Mouse (Mus musculus) CH12.LX (cell line): ENCODE measurements around the gene Midn. TPM values are rescaled to one million over a fixed set of nuclear protein-coding genes. Genes with fewer than 3 reads are reported as not detected.

Experiments
- DNase-seq: peaks from one replicate; pipeline ENCODE4 v3.0.0-alpha.2; 2013; ENCODE audit errors: extremely low read depth
- H3K27ac ChIP-seq: 2 replicates; pipeline ENCODE4 v1.5.1; 2012; ENCODE audit warnings: low read depth, mild to moderate bottlenecking, control low read depth, moderate library complexity; ENCODE audit not compliant: insufficient read depth
- H3K27me3 ChIP-seq: replicated peaks from 2 replicates; pipeline ENCODE3; 2012; ENCODE audit warnings: inconsistent platforms
- H3K36me3 ChIP-seq, 2 experiments: replicated peaks in 1 of 2; 2 replicates each; pipeline versions ENCODE3 to v1.6.1; 2012; ENCODE audit warnings: inconsistent platforms in 1 of 2, low read length in 1 of 2, mild to moderate bottlenecking in 1 of 2, mixed read lengths in 1 of 2, moderate library complexity in 1 of 2; ENCODE audit not compliant: control insufficient read depth in 1 of 2, insufficient read depth in 1 of 2
- H3K4me1 ChIP-seq, 2 experiments: 2 replicates each; pipeline ENCODE4 v1.6.1; 2012; ENCODE audit warnings: inconsistent platforms in 1 of 2, moderate library complexity in 1 of 2; ENCODE audit not compliant: insufficient read depth in 2 of 2, control insufficient read depth in 1 of 2
- H3K4me2 ChIP-seq: 2 replicates; pipeline ENCODE4 v1.6.1; 2012; ENCODE audit warnings: low read depth, mild to moderate bottlenecking, control low read depth; ENCODE audit not compliant: poor library complexity, insufficient read depth, severe bottlenecking
- H3K4me3 ChIP-seq, 3 experiments: fragments of 150-350 bp in 1 of 3; sonication (generic) in 1 of 3; replicated peaks in 1 of 3; 2 replicates each; pipeline versions ENCODE3 to v1.5.1; 2011 to 2012; ENCODE audit warnings: low read depth in 2 of 3, low read length in 2 of 3, mild to moderate bottlenecking in 2 of 3, moderate library complexity in 2 of 3, control low read depth in 1 of 3, improper control_type of control experiment in 1 of 3, inconsistent platforms in 1 of 3, mixed read lengths in 1 of 3; ENCODE audit not compliant: poor library complexity in 1 of 3
- H3K79me2 ChIP-seq: replicated peaks from 2 replicates; pipeline ENCODE4 v1.6.1; 2012; ENCODE audit warnings: mild to moderate bottlenecking, moderate library complexity; ENCODE audit not compliant: control insufficient read depth, poor library complexity, insufficient read depth, severe bottlenecking; ENCODE audit errors: extremely low read depth
- H3K9ac ChIP-seq: 2 replicates; pipeline ENCODE4 v1.6.1; 2012; ENCODE audit warnings: low read depth, mild to moderate bottlenecking, control low read depth, moderate library complexity; ENCODE audit not compliant: insufficient read depth
- H3K9me3 ChIP-seq: replicated peaks from 2 replicates; pipeline ENCODE3; 2012; ENCODE audit warnings: low read length, inconsistent platforms, mixed read lengths
- BHLHE40 ChIP-seq: IDR thresholded peaks from 2 replicates; pipeline ENCODE4 v1.6.1; 2011; ENCODE audit warnings: mild to moderate bottlenecking, low read depth, low read length, improper control_type of control experiment
- CHD1 ChIP-seq: IDR thresholded peaks from 2 replicates; pipeline ENCODE4 v1.6.1; 2012; ENCODE audit warnings: low read depth, low read length, improper control_type of control experiment, inconsistent platforms
- CHD2 ChIP-seq: IDR thresholded peaks from 2 replicates; pipeline ENCODE4 v1.6.1; 2011; ENCODE audit warnings: low read length, improper control_type of control experiment
- CTCF ChIP-seq, 2 experiments: IDR thresholded peaks in 1 of 2; conservative IDR thresholded peaks in 1 of 2; 2 replicates each; pipeline ENCODE4 v1.5.1; 2011 to 2012; ENCODE audit warnings: low read depth in 2 of 2, low read length in 2 of 2, improper control_type of control experiment in 1 of 2, inconsistent platforms in 1 of 2, mild to moderate bottlenecking in 1 of 2, moderate library complexity in 1 of 2
- E2F4 ChIP-seq: IDR thresholded peaks from 2 replicates; pipeline ENCODE4 v1.6.1; 2011; ENCODE audit warnings: low read depth, low read length, improper control_type of control experiment; ENCODE audit not compliant: insufficient replicate concordance
- ELF1 ChIP-seq: IDR thresholded peaks from 2 replicates; pipeline ENCODE4 v1.6.1; 2014; ENCODE audit warnings: low read depth, mild to moderate bottlenecking, inconsistent platforms, low read length, improper control_type of control experiment
- EP300 ChIP-seq: IDR thresholded peaks from 2 replicates; pipeline ENCODE4 v1.6.1; 2011; ENCODE audit warnings: low read length, improper control_type of control experiment
- ETS1 ChIP-seq: conservative IDR thresholded peaks from 2 replicates; pipeline ENCODE4 v1.6.1; 2012; ENCODE audit warnings: low read depth, mild to moderate bottlenecking, inconsistent platforms, low read length, improper control_type of control experiment, moderate library complexity
- GABPA ChIP-seq: IDR thresholded peaks from 2 replicates; pipeline ENCODE4 v1.6.1; 2012; ENCODE audit warnings: low read depth, low read length, improper control_type of control experiment, inconsistent platforms; ENCODE audit not compliant: insufficient replicate concordance
- HCFC1 ChIP-seq: IDR thresholded peaks from 2 replicates; pipeline ENCODE4 v1.6.1; 2012; ENCODE audit warnings: low read depth, mild to moderate bottlenecking, inconsistent platforms, low read length, improper control_type of control experiment
- IRF4 ChIP-seq: IDR thresholded peaks from 2 replicates; pipeline ENCODE4 v1.6.1; 2014; ENCODE audit warnings: low read depth, mild to moderate bottlenecking, inconsistent platforms, low read length, improper control_type of control experiment
- JUN ChIP-seq: IDR thresholded peaks from 2 replicates; pipeline ENCODE4 v1.6.1; 2011; ENCODE audit warnings: low read depth, mild to moderate bottlenecking, low read length, improper control_type of control experiment, moderate library complexity; ENCODE audit not compliant: insufficient read depth
- JUND ChIP-seq: conservative IDR thresholded peaks from 2 replicates; pipeline ENCODE4 v1.6.1; 2011; ENCODE audit warnings: low read depth, low read length, improper control_type of control experiment
- KAT2A ChIP-seq: IDR thresholded peaks from 2 replicates; pipeline ENCODE4 v1.6.1; 2012; ENCODE audit warnings: low read length, improper control_type of control experiment, inconsistent platforms; ENCODE audit not compliant: insufficient replicate concordance
- MAFK ChIP-seq: IDR thresholded peaks from 2 replicates; pipeline ENCODE4 v1.6.1; 2011; ENCODE audit warnings: low read length, improper control_type of control experiment; ENCODE audit not compliant: insufficient replicate concordance
- MAX ChIP-seq: IDR thresholded peaks from 2 replicates; pipeline ENCODE4 v1.6.1; 2011; ENCODE audit warnings: low read length, improper control_type of control experiment
- MAZ ChIP-seq: IDR thresholded peaks from 2 replicates; pipeline ENCODE4 v1.6.1; 2012; ENCODE audit warnings: low read depth, mild to moderate bottlenecking, inconsistent platforms, low read length, improper control_type of control experiment, moderate library complexity
- MEF2A ChIP-seq: IDR thresholded peaks from 2 replicates; pipeline ENCODE4 v1.6.1; 2014; ENCODE audit warnings: low read depth, mild to moderate bottlenecking, inconsistent platforms, low read length, improper control_type of control experiment, borderline replicate concordance
- MXI1 ChIP-seq: IDR thresholded peaks from 2 replicates; pipeline ENCODE4 v1.6.1; 2011; ENCODE audit warnings: mild to moderate bottlenecking, low read depth, low read length, improper control_type of control experiment
- MYC ChIP-seq: IDR thresholded peaks from 2 replicates; pipeline ENCODE4 v1.6.1; 2011; ENCODE audit warnings: low read depth, mild to moderate bottlenecking, improper control_type of control experiment, low read length
- NELFE ChIP-seq: IDR thresholded peaks from 2 replicates; pipeline ENCODE4 v1.6.1; 2011; ENCODE audit warnings: low read depth, low read length, improper control_type of control experiment
- NRF1 ChIP-seq: IDR thresholded peaks from 2 replicates; pipeline ENCODE4 v1.6.1; 2014; ENCODE audit warnings: low read depth, mild to moderate bottlenecking, inconsistent platforms, low read length, improper control_type of control experiment, moderate library complexity
- PAX5 ChIP-seq: IDR thresholded peaks from 2 replicates; pipeline ENCODE4 v1.6.1; 2012; ENCODE audit warnings: low read length, inconsistent platforms, mixed read lengths
- POLR2A ChIP-seq: IDR thresholded peaks from 2 replicates; pipeline ENCODE4 v1.6.1; 2011; ENCODE audit warnings: low read depth, mild to moderate bottlenecking, improper control_type of control experiment, low read length
- POLR2AphosphoS2 ChIP-seq: IDR thresholded peaks from 2 replicates; pipeline ENCODE4 v1.6.1; 2011; ENCODE audit warnings: low read depth, low read length, improper control_type of control experiment
- RAD21 ChIP-seq: IDR thresholded peaks from 2 replicates; pipeline ENCODE4 v1.6.1; 2011; ENCODE audit warnings: low read depth, mild to moderate bottlenecking, low read length, improper control_type of control experiment, moderate library complexity
- RCOR1 ChIP-seq: conservative IDR thresholded peaks from 2 replicates; pipeline ENCODE4 v1.6.1; 2012; ENCODE audit warnings: low read depth, mild to moderate bottlenecking, inconsistent platforms, low read length, improper control_type of control experiment
- SIN3A ChIP-seq: IDR thresholded peaks from 2 replicates; pipeline ENCODE4 v1.6.1; 2012; ENCODE audit warnings: low read length, improper control_type of control experiment, inconsistent platforms
- SMC3 ChIP-seq: IDR thresholded peaks from 2 replicates; pipeline ENCODE4 v1.6.1; 2011; ENCODE audit warnings: low read depth, low read length, improper control_type of control experiment
- TBP ChIP-seq: conservative IDR thresholded peaks from 2 replicates; pipeline ENCODE4 v1.6.1; 2011; ENCODE audit warnings: low read depth, low read length, improper control_type of control experiment
- TCF12 ChIP-seq: IDR thresholded peaks from 2 replicates; pipeline ENCODE4 v1.6.1; 2014; ENCODE audit warnings: low read depth, mild to moderate bottlenecking, inconsistent platforms, low read length, improper control_type of control experiment
- UBTF ChIP-seq: IDR thresholded peaks from 2 replicates; pipeline ENCODE4 v1.6.1; 2012; ENCODE audit warnings: low read depth, mild to moderate bottlenecking, inconsistent platforms, low read length, improper control_type of control experiment, moderate library complexity
- USF1 ChIP-seq: IDR thresholded peaks from 2 replicates; pipeline ENCODE4 v1.6.1; 2014; ENCODE audit warnings: low read depth, mild to moderate bottlenecking, inconsistent platforms, low read length, improper control_type of control experiment
- USF2 ChIP-seq: conservative IDR thresholded peaks from 2 replicates; pipeline ENCODE4 v1.6.1; 2011; ENCODE audit warnings: low read depth, low read length, improper control_type of control experiment
- ZC3H11A ChIP-seq: IDR thresholded peaks from 2 replicates; pipeline ENCODE4 v1.6.1; 2012; ENCODE audit warnings: low read depth, mild to moderate bottlenecking, inconsistent platforms, low read length, improper control_type of control experiment
- ZKSCAN1 ChIP-seq: IDR thresholded peaks from 2 replicates; pipeline ENCODE4 v1.6.1; 2012; ENCODE audit warnings: low read depth, inconsistent platforms, low read length, improper control_type of control experiment, borderline replicate concordance
- ZMIZ1 ChIP-seq: IDR thresholded peaks from 2 replicates; pipeline ENCODE4 v1.6.1; 2012; ENCODE audit warnings: low read depth, mild to moderate bottlenecking, inconsistent platforms, low read length, improper control_type of control experiment
- ZNF384 ChIP-seq: IDR thresholded peaks from 2 replicates; pipeline ENCODE4 v1.6.1; 2012; ENCODE audit warnings: low read depth, low read length, improper control_type of control experiment, inconsistent platforms
- dilution Hi-C: fragments of 300-500 bp; cut with MboI; formaldehyde crosslinking; loops from 2 replicates; pipeline ENCODE4 v1.14.3; 2020; ENCODE audit warnings: low sequenced_read_pairs; ENCODE audit not compliant: extremely low pct_unique_long_range_greater_than_20kb, extremely low pct_ligation_motif_present
- in situ Hi-C: fragments of 300-500 bp; cut with MboI; formaldehyde crosslinking; loops from 3 replicates; pipeline ENCODE4 v1.14.3; 2019; ENCODE audit warnings: low sequenced_read_pairs, low pct_ligation_motif_present, low pct_unique_long_range_greater_than_20kb, mixed read lengths
- polyA plus RNA-seq: library from polyadenylated mRNA; unstranded; fragments of >175 nt; gene quantifications from 2 replicates; pipeline ENCODE4 v1.2.1, GENCODE M21; 2012; ENCODE audit warnings: low read depth; ENCODE audit not compliant: insufficient read length
- total RNA-seq, 2 experiments: library from RNA; depleted of rRNA; stranded (reverse); fragments of 300-350 nt in 1 of 2; fragments of >200 nt in 1 of 2; gene quantifications; 2 replicates each; pipeline ENCODE4 v1.2.3; 2012 to 2014

Midn gene
- total and polyA plus RNA-seq, 3 experiments = 4.7 to 33.2 (median 16.2) TPM

DNA sequence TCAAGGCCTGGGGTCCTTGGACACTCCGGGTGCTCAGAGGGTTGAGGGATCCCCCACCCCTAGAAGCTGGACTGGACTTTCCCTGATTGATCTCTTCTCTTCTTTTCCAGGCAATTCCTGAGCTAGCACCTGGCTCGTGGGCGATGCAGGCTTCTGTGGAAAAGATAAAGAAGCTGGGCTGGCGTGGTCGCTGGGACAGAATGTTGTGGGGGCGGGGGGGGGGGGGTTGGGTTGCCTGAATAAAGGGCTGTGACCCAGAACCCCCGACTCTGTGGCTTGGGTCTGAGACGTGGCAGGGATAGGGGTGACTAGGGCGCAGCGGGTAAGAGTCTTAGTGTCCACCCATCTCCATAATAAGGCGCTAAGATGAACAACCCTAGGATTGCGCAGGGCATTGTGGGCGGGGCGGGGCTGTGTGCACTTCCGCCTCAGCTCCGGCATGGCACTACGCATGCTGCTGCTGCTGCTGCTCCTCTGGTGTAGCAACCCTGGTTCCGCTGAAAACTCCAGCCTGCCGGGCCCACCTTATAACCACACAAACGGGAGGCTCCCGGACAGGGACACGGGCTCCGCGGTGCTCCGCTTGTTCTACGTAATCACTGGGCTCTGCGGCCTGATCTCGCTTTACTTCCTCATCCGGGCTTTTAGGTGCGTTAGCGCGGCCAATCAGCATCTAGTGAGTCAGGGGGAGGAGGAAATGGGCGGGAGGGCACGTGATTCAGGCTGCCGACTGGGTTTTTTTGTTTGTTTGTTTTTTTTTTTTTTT lies 24.6 kb downstream of the Midn start, which contains the start of gene 1600002K03Rik:
1600002K03Rik (plus strand) TSS at position 418 of the 766 bp plus-strand sequence.
- dilution Hi-C loops (no loop called here), in situ Hi-C loops (no loop called here)
- H3K4me3 ChIP-seq = peak within 1 kb of the TSS; percentile 62 to 64 (median 62)
- peak within 1 kb of the TSS; percentile 62 for H3K9ac ChIP-seq
- H3K27ac ChIP-seq = peak within 1 kb of the TSS; percentile 87
- DNase-seq = peak; percentile 96
- H3K27me3 ChIP-seq = no peaks in the 10 kb centered on the region
- H3K36me3 ChIP-seq = peaks cover 27 to 52% of the 10 kb centered on the region in 2 experiments
- peak within 1 kb of the TSS; percentile 33 for H3K4me2 ChIP-seq
- H3K79me2 ChIP-seq = peaks cover 16% of the 10 kb centered on the region
- H3K4me1 ChIP-seq = peaks cover 14 to 54% of the 10 kb centered on the region in 2 experiments
- no peaks in the 10 kb centered on the region for H3K9me3 ChIP-seq
- TF ChIP-seq MEF2A (no peak), GABPA (no peak), BHLHE40 (peak; percentile 95), MXI1 (peak; percentile 84; the same call in 1 of the 2 replicates), KAT2A (peak; percentile 55; the same call in 1 of the 2 replicates), POLR2AphosphoS2 (peak; percentile 97), NELFE (peak; percentile 74), HCFC1 (peak; percentile 75), ZNF384 (peak; percentile 88), PAX5 (no peak), USF2 (peak; percentile 70), UBTF (no peak), EP300 (no peak), CHD1 (no peak), NRF1 (peak; percentile 75), CHD2 (0 out of 2 replicates have a peak, but pooled peaks have one; percentile 9), TBP (no peak; the same call in 1 of the 2 replicates), CTCF (conservative IDR thresholded peaks at IDR 0.05 in 1 of 2, IDR thresholded peaks at IDR 0.05 in 1 of 2; ENCODE audit: low read depth in 2 of 2, low read length in 2 of 2) (no peak), MAX (peak; percentile 71; the same call in 1 of the 2 replicates), SMC3 (no peak), RCOR1 (no peak), RAD21 (no peak), ZKSCAN1 (no peak), IRF4 (no peak), USF1 (peak; percentile 84), ZMIZ1 (no peak; the same call in 1 of the 2 replicates), JUN (no peak), JUND (no peak), ELF1 (peak; percentile 94), MYC (peak; percentile 83; the same call in 1 of the 2 replicates), ETS1 (no peak), MAZ (0 out of 2 replicates have a peak, but pooled peaks have one; percentile 20), TCF12 (peak; percentile 72), MAFK (no peak), POLR2A (peak; percentile 89), SIN3A (peak; percentile 80; the same call in 1 of the 2 replicates), ZC3H11A (no peak), E2F4 (no peak)
